Mouse (Mus musculus) v-Abl transformed pro-B cells (cell line): ENCODE measurements around the gene Ttc6.

ENCODE experiments used
- in situ Hi-C, 2 experiments: fragments of 400-800 bp; cut with MboI; formaldehyde crosslinking; loops; one replicate each; pipeline ENCODE4 v1.15.1; 2025; ENCODE audit not compliant: unreplicated experiment in 2 of 2

Ttc6 gene

GRCm38 (mm10) chr12:57545371-57546241 is 18.3 kb upstream of the Ttc6 start:
- in situ Hi-C loops = no loop called here

GRCm38 (mm10) chr12:57546415-57547201 is 17.3 kb upstream of the Ttc6 start, which contains the start of gene Foxa1:
Foxa1 (minus strand) TSS chr12:57546916.
- in situ Hi-C loops = no loop called here

GRCm38 (mm10) chr12:57547890-57548289 is 16.0 kb upstream of the Ttc6 start:
- in situ Hi-C loops = no loop called here

- in situ Hi-C loops = no loop called here
Measured at GRCm38 (mm10) chr12:57548352-57548980, 15.4 kb upstream of the Ttc6 start.

- in situ Hi-C loops = no loop called here
Measured at GRCm38 (mm10) chr12:57548981-57549666, 14.8 kb upstream of the Ttc6 start.

GRCm38 (mm10) chr12:57549667-57550160 is 14.2 kb upstream of the Ttc6 start:
- in situ Hi-C loops = no loop called here

GRCm38 (mm10) chr12:57550181-57550808 is 13.6 kb upstream of the Ttc6 start:
- in situ Hi-C loops = no loop called here

GRCm38 (mm10) chr12:57550881-57551280 is 13.0 kb upstream of the Ttc6 start:
- in situ Hi-C loops = no loop called here

- in situ Hi-C loops = no loop called here
Measured at GRCm38 (mm10) chr12:57552286-57552685, 11.6 kb upstream of the Ttc6 start.

GRCm38 (mm10) chr12:57554091-57554490 is 9.8 kb upstream of the Ttc6 start:
- in situ Hi-C loops = no loop called here

- in situ Hi-C loops = no loop called here
Measured at GRCm38 (mm10) chr12:57571773-57572172, 7.9 kb downstream of the Ttc6 start.

- in situ Hi-C loops = no loop called here
Measured at GRCm38 (mm10) chr12:57572415-57572814, 8.5 kb downstream of the Ttc6 start.

- in situ Hi-C loops = no loop called here
Measured at GRCm38 (mm10) chr12:57575931-57576628, 12.2 kb downstream of the Ttc6 start.

GRCm38 (mm10) chr12:57607624-57608023 is 43.7 kb downstream of the Ttc6 start:
- in situ Hi-C loops = no loop called here

- in situ Hi-C loops = no loop called here
Measured at GRCm38 (mm10) chr12:57615137-57615536, 51.2 kb downstream of the Ttc6 start.

GRCm38 (mm10) chr12:57622030-57622429 is 58.1 kb downstream of the Ttc6 start:
- in situ Hi-C loops = no loop called here

GRCm38 (mm10) chr12:57623264-57623663 is 59.4 kb downstream of the Ttc6 start:
- in situ Hi-C loops = no loop called here

GRCm38 (mm10) chr12:57624011-57624608 is 60.2 kb downstream of the Ttc6 start:
- in situ Hi-C loops = no loop called here

GRCm38 (mm10) chr12:57650011-57650410 is 86.1 kb downstream of the Ttc6 start:
- in situ Hi-C loops = no loop called here
